Mouse (Mus musculus) hindbrain, embryonic 11.5 days (tissue): ENCODE measurements around the gene Cbx7. TPM values are rescaled to one million over a fixed set of nuclear protein-coding genes. Genes with fewer than 3 reads are reported as not detected.
A peak's percentile ranks its signal among the peaks of the same experiment; 100 is the strongest.

Experiments used
- ATAC-seq: fragments of 200-750 bp; cut with Nextera tagmentation; 2 replicates; pipeline ENCODE4 v1.8.0; 2017; ENCODE audit warnings: mild to moderate bottlenecking, moderate TSS enrichment, moderate library complexity; ENCODE audit not compliant: low FRiP score
- DNase-seq: peaks from one replicate; pipeline ENCODE4 v3.0.0-alpha.2; 2015; ENCODE audit warnings: low spot score
- H3K27ac ChIP-seq: fragments of 300-500 bp; sonication (generic); 2 replicates; pipeline ENCODE4 v1.5.1; 2014; ENCODE audit warnings: mild to moderate bottlenecking, low read depth, low read length
- H3K27me3 ChIP-seq: fragments of 300-500 bp; sonication (generic); 2 replicates; pipeline ENCODE4 v1.6.1; 2014; ENCODE audit warnings: mild to moderate bottlenecking, low read length, moderate library complexity, mixed read lengths; ENCODE audit not compliant: control insufficient read depth, insufficient read depth
- H3K36me3 ChIP-seq: fragments of 300-500 bp; sonication (generic); 2 replicates; pipeline ENCODE4 v1.6.1; 2014; ENCODE audit warnings: mild to moderate bottlenecking, low read length, moderate library complexity, mixed read lengths; ENCODE audit not compliant: control insufficient read depth, insufficient read depth
- H3K4me1 ChIP-seq: fragments of 300-500 bp; sonication (generic); replicated peaks from 2 replicates; pipeline ENCODE4 v1.6.1; 2014; ENCODE audit warnings: low read length, mixed read lengths; ENCODE audit not compliant: control insufficient read depth, insufficient read depth
- H3K4me2 ChIP-seq: fragments of 300-500 bp; sonication (generic); replicated peaks from 2 replicates; pipeline ENCODE4 v1.6.1; 2014; ENCODE audit warnings: mild to moderate bottlenecking, low read depth, low read length
- H3K4me3 ChIP-seq: fragments of 300-500 bp; sonication (generic); 2 replicates; pipeline ENCODE4 v1.5.1; 2014; ENCODE audit warnings: low read depth, low read length
- H3K9ac ChIP-seq: fragments of 300-500 bp; sonication (generic); 2 replicates; pipeline ENCODE4 v1.6.1; 2014; ENCODE audit warnings: low read depth, low read length
- H3K9me3 ChIP-seq: fragments of 300-500 bp; sonication (generic); 2 replicates; pipeline ENCODE4 v1.6.1; 2016; ENCODE audit warnings: low read length; ENCODE audit not compliant: control insufficient read depth
- WGBS: fragments of 180-500 bp; shearing (Covaris S2); extraction: QIAGEN DNeasy Blood & Tissue Kit; methylation state at CpG from one replicate; pipeline ENCODE4 v1.1.7; 2014; 5-methylcytosine and 5-hydroxymethylcytosine counted together
- polyA plus RNA-seq: library from polyadenylated mRNA; unstranded; fragments of >200 nt; fragmentation: Nextera tagmentation; extraction: Ambion mirVana; gene quantifications from 2 replicates; pipeline ENCODE4 v1.2.1, GENCODE M21; 2014

Gene Cbx7
- polyA plus RNA-seq, 1 experiment from 2014 or later: 1.7 TPM

DNA sequence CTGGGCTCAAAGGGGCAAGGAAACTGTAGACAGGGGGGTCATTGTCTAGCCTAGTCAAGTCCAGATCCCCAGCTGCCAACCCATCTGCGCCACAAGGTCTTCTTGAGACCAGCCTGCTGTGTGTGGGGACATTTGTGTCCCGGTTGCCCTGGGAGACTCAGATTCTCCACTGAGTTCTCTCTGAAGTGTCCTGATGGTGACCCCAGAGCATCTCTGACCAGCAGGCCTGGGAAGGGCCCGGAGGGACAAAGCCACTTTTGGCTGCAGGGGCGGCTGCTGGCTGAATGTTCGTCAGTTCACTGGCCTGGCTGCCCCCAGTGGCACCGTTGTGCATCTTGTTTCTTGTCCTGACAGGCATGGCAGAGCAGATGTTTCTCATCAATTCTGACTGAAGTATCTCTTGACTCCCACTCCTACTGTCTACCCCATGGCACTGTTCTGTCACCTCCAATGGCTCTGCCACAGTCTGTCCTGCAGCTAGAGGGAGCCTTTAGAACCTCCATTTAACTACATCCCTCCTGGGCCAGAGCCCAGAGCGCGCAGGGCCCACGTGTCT, 9.5 kb downstream of the Cbx7 start:
- Histone ChIP-seq H3K4me1 (0 out of 2 replicates have a peak, but pooled peaks cover 4% of the 10 kb centered on the region), H3K36me3 (no peaks in the 10 kb centered on the region), H3K9me3 (no peaks in the 10 kb centered on the region), H3K27ac (no peak overlapping the region; the same call in 1 of the 2 replicates), H3K9ac (no peak overlapping the region), H3K4me3 (no peak overlapping the region), H3K4me2 (no peak overlapping the region), H3K27me3 (no peaks in the 10 kb centered on the region)
- 44% methylated on average over 9 of the region's 9 CpGs for WGBS
- DNase-seq (peak; percentile 39), ATAC-seq (no peak)

DNA sequence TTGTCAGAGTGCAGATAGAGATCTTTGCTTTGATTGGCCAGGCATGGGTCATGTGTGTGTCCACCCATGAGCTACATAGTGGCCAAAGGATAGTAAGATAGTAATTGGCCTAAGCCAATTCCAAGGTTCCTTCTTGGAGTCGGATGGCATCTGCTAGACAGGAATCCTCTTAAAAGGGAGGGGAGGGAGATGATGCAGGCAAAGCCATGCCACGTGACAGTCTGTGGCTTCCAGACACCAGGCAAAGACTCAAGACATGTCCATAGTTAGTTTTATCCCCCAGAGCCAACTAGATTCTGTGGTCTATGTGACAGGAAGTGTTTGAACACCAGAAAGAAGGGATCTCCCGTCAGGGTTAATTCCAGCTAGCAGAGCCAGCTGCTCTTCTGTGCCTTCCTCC, 12.5 kb downstream of the Cbx7 start:
- no peak for ATAC-seq
- H3K27ac ChIP-seq: no peak overlapping the region
- 0 out of 2 replicates have a peak, but pooled peaks cover 4% of the 10 kb centered on the region for H3K4me1 ChIP-seq
- H3K4me3 ChIP-seq: no peak overlapping the region
- H3K27me3 ChIP-seq: no peaks in the 10 kb centered on the region
- no peaks in the 10 kb centered on the region for H3K9me3 ChIP-seq
- DNase-seq: no peak
- 57% methylated on average over 3 of the region's 3 CpGs for WGBS
- no peak overlapping the region for H3K9ac ChIP-seq
- H3K4me2 ChIP-seq: no peak overlapping the region
- no peaks in the 10 kb centered on the region for H3K36me3 ChIP-seq

DNA sequence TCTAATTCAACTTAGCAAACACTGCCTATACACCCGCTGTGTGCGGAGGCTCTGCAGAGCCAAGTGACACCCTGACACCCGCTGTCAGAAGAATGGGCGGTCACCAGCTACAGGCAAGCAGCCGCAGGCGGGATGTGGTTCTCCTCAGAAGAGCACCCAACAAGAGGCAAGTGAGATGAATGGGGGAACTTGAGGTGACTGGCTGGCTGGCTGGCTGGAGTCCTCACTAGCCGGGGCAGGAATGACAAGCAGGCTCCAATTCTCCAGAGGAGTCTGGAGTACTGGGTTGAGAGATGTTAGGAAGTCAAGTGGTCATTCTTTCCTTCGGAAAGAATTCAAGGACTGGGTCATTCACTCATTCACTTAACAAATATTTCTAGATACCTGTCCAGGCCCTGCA, 14.4 kb downstream of the Cbx7 start:
- Histone ChIP-seq H3K36me3 (no peaks in the 10 kb centered on the region), H3K4me2 (no peak overlapping the region), H3K9me3 (no peaks in the 10 kb centered on the region), H3K4me1 (0 out of 2 replicates have a peak, but pooled peaks cover 4% of the 10 kb centered on the region), H3K27me3 (0 out of 2 replicates have a peak, but pooled peaks cover 2% of the 10 kb centered on the region), H3K9ac (no peak overlapping the region), H3K27ac (no peak overlapping the region), H3K4me3 (no peak overlapping the region)
- ATAC-seq (no peak), DNase-seq (no peak)
- 85% methylated on average over 8 of the region's 8 CpGs for WGBS

DNA sequence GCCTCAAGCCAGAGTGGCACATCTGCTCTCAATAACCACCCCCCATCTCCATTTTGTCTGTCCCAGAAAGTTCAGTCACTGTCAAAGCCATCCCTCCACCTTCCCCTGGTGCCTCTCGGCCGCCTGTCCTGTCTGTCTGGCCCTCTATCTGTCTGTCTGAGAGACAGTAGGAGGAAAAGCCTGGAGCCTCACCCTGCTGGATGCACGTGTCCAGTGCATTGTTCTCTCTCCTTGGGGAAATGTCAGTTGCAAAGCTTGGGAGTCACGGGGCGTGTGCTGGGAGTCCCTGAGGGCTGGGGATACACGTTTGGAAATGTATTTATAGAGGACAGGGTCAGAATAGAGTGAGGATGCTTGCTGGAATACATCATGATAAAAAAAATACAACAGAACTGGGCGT, 17.4 kb downstream of the Cbx7 start:
- Histone ChIP-seq H3K27me3 (0 out of 2 replicates have a peak, but pooled peaks cover 2% of the 10 kb centered on the region), H3K4me1 (peaks cover 14% of the 10 kb centered on the region; the same call in 1 of the 2 replicates), H3K4me2 (no peak overlapping the region), H3K4me3 (no peak overlapping the region), H3K9me3 (no peaks in the 10 kb centered on the region), H3K36me3 (no peaks in the 10 kb centered on the region), H3K27ac (no peak overlapping the region), H3K9ac (no peak overlapping the region)
- 62% methylated on average over 7 of the region's 7 CpGs for WGBS
- DNase-seq: no peak
- ATAC-seq: no peak

DNA sequence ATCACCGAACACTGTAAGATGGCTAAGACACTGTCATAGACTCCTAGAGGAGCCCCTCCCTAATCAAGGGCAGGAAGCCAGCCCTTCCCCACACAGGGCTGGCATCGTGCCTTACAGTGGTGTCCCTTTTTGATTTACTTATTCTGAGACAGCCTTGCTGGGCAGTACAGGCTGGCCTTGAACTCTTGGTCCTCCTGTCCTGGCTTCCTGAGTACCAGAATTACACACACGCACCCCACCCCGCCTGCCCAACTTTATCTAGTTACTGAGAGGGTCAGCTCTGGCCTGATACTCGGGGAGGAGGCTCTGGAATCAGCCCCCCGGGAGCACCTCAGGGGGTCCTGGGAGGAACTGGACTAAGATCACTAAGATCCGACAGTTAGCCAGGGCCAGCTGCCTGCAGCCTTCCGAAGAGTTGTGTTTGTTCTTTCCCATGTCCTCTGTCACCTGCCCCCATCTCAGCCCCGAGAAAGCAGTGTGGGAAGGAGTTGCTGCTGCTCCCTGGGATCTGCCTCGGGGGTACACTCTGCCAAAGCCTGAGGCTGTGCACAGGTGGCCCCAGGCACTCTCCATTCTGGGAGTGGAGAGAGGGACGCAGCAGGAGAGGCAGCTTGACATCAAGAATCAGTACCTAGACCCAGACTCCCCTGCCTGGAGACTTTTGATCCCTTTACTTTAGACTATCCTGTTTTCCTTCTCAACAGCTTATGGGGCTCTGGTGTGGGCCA, 18.3 kb downstream of the Cbx7 start:
- H3K36me3 ChIP-seq: no peaks in the 10 kb centered on the region
- ATAC-seq (no peak), DNase-seq (no peak)
- H3K4me3 ChIP-seq: no peak overlapping the region
- WGBS: 53% methylated on average over 11 of the region's 11 CpGs
- no peak overlapping the region for H3K27ac ChIP-seq
- H3K9me3 ChIP-seq: no peaks in the 10 kb centered on the region
- H3K4me1 ChIP-seq: peaks cover 14% of the 10 kb centered on the region; the same call in 1 of the 2 replicates
- H3K27me3 ChIP-seq: 0 out of 2 replicates have a peak, but pooled peaks cover 2% of the 10 kb centered on the region
- peak overlapping the region; percentile 1; the same call in 1 of the 2 replicates for H3K9ac ChIP-seq
- H3K4me2 ChIP-seq: no peak overlapping the region

GRCm38 (mm10) chr15:79951730-79952503, 19.0 kb downstream of the Cbx7 start:
- peaks cover 14% of the 10 kb centered on the region; the same call in 1 of the 2 replicates for H3K4me1 ChIP-seq
- 51% methylated on average over 14 of the region's 14 CpGs for WGBS
- no peak overlapping the region for H3K4me3 ChIP-seq
- no peaks in the 10 kb centered on the region for H3K9me3 ChIP-seq
- H3K27me3 ChIP-seq: 0 out of 2 replicates have a peak, but pooled peaks cover 2% of the 10 kb centered on the region
- H3K9ac ChIP-seq: peak overlapping the region; percentile 11; the same call in 1 of the 2 replicates
- no peak overlapping the region for H3K27ac ChIP-seq
- no peaks in the 10 kb centered on the region for H3K36me3 ChIP-seq
- H3K4me2 ChIP-seq: no peak overlapping the region
- ATAC-seq (no peak), DNase-seq (no peak)

DNA sequence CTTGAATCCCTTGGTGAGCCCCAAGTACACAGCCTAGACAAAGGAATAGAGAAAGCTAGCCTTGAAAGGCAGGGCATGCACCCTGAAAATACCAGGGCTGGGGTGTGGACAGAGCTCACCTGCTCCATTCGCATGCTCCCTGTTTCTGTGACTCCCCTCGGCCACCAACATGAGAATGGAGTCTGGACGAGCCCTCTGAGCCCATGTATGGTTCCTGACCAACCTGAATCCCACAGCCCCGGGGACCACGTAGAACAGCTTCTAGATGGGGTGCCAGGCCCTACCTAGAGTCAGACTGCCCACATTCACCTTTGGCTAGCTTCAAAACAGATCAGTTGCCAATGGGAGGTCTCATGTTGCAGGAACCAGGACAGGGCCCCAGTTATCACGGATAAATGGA, 19.7 kb downstream of the Cbx7 start:
- H3K27me3 ChIP-seq: 0 out of 2 replicates have a peak, but pooled peaks cover 2% of the 10 kb centered on the region
- WGBS: 73% methylated on average over 6 of the region's 6 CpGs
- no peaks in the 10 kb centered on the region for H3K36me3 ChIP-seq
- H3K4me1 ChIP-seq: peaks cover 14% of the 10 kb centered on the region; the same call in 1 of the 2 replicates
- no peak for DNase-seq
- no peak overlapping the region for H3K4me2 ChIP-seq
- H3K27ac ChIP-seq: no peak overlapping the region
- no peaks in the 10 kb centered on the region for H3K9me3 ChIP-seq
- ATAC-seq: no peak
- H3K9ac ChIP-seq: no peak overlapping the region
- no peak overlapping the region for H3K4me3 ChIP-seq

DNA sequence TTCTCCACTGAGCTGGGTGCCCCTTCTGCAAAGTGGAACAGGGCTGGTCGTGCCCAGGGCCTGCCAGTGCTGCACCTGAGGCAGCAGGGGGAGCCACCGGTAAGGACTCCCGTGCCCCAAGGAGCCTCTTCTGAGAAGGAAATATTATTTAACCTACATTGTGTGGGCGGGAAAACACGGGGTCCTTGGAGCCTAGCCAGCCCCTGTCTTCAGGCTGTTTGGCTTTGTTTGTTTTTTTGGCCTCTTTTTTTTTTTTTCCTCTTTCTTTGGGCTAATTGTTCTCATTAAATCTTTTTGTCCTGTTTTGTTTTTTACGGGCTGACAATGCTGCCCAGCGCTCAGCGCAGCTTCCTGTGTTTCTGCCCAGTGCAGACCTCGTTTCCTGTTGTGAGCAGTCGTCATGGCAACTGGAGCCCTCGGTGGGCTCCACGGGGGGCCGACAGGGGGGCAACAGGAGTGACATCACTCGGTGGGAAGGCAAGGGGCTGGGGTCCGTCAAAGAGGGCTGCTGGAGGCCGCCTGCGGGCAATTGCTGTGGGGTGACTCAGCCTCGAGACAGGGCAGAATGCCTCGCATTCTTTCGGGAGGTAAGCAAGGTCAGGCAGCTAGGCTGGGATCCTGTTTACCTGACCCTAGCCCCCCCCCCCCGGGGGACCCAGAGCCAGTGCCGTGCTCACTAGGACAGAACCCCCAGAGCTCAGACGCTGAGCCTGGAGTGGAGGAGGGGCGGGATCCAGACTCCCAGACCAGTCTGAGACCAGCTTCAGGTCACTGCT, 20.5 kb downstream of the Cbx7 start:
- Histone ChIP-seq H3K27me3 (0 out of 2 replicates have a peak, but pooled peaks cover 2% of the 10 kb centered on the region), H3K4me2 (peak overlapping the region; percentile 48), H3K4me3 (peak overlapping the region; percentile 18), H3K27ac (0 out of 2 replicates have a peak overlapping the region, but pooled peaks have one; percentile 9), H3K4me1 (peaks cover 14% of the 10 kb centered on the region; the same call in 1 of the 2 replicates), H3K9ac (peak overlapping the region; percentile 31), H3K36me3 (no peaks in the 10 kb centered on the region), H3K9me3 (no peaks in the 10 kb centered on the region)
- DNase-seq (peak; percentile 85), ATAC-seq (peak; percentile 78)
- 2% methylated on average over 24 of the region's 24 CpGs for WGBS
